Comparison of ENCODE assay signal across 9 mouse cellular contexts in genomic region chr10:96263544-96263943, GRCm38 (mm10).
A peak's percentile ranks its signal among the peaks of the same experiment; 100 is the strongest.
DNase-seq lines count a peak whose midpoint lies in the region; ATAC-seq and TF ChIP-seq lines count a peak whose summit lies in the region.
"Had no signal": no experiment of that assay in that cellular context is flagged by ENCODE, and none has a peak within 500 bp of the region (broad histone marks: within the 10 kb centered on the region; RNA-seq: fewer than 3 reads in every experiment).

No protein-coding gene starts in this region.

- 0 out of 2 replicates have a peak overlapping the region, but pooled peaks have one; percentile 9 for H3K4me2 ChIP-seq in heart, embryonic 16.5 days (ENCODE audit: low read depth, low read length)
- H3K4me2 ChIP-seq in lung, embryonic 14.5 days: peak overlapping the region; percentile 25; the same call in 1 of the 2 replicates
- H3K4me2 ChIP-seq in hindbrain, embryonic 14.5 days (replicated peaks): no peak overlapping the region

- H3K36me3 ChIP-seq in heart, embryonic 16.5 days (ENCODE audit: control insufficient read depth, insufficient read depth): no peaks in the 10 kb centered on the region
- no peaks in the 10 kb centered on the region for H3K36me3 ChIP-seq in lung, embryonic 14.5 days (ENCODE audit: insufficient read depth)
- no peaks in the 10 kb centered on the region for H3K36me3 ChIP-seq in hindbrain, embryonic 14.5 days (replicated peaks; ENCODE audit: control insufficient read depth, insufficient read depth)

- no peaks in the 10 kb centered on the region for H3K27me3 ChIP-seq in heart, embryonic 16.5 days (ENCODE audit: control insufficient read depth, insufficient read depth, low read length)
- no peaks in the 10 kb centered on the region for H3K27me3 ChIP-seq in lung, embryonic 14.5 days (ENCODE audit: insufficient read depth, low read length)
- no peaks in the 10 kb centered on the region for H3K27me3 ChIP-seq in hindbrain, embryonic 14.5 days (ENCODE audit: control insufficient read depth, insufficient read depth, low read length)

- DNase-seq in lung, adult 18-20 months: peak; percentile 5 to 14
- no peak for DNase-seq in lung, postnatal 14 days
- peak; percentile 22 for DNase-seq in embryo, embryonic 11.5 days (ENCODE audit: low read depth, low spot score)
- DNase-seq in lung, embryonic 14.5 days: peak; percentile 55
- no peak for DNase-seq in layer of hippocampus, adult 9-11 months
- DNase-seq in hindbrain, embryonic 14.5 days (ENCODE audit: low spot score): no peak

- TF ChIP-seq CTCF in lung, embryonic 14.5 days (IDR thresholded peaks at IDR 0.05; ENCODE audit: low read depth): no peak

- ATAC-seq in heart, embryonic 16.5 days (replicated peaks; ENCODE audit: extremely low read depth, insufficient read depth, low FRiP score): no peak
- no peak for ATAC-seq in lung, embryonic 14.5 days (ENCODE audit: insufficient read depth)
- no peak for ATAC-seq in cerebellum, adult (ENCODE audit: insufficient number of reproducible peaks, low FRiP score, low TSS enrichment)
- ATAC-seq in hindbrain, embryonic 14.5 days (ENCODE audit: low FRiP score): no peak

- no peak overlapping the region for H3K27ac ChIP-seq in heart, embryonic 16.5 days (ENCODE audit: low read length)
- peak overlapping the region; percentile 71 for H3K27ac ChIP-seq in lung, embryonic 14.5 days (ENCODE audit: low read depth)
- H3K27ac ChIP-seq in hindbrain, embryonic 14.5 days: no peak overlapping the region
- H3K27ac ChIP-seq: layer of hippocampus, adult 2 months had no signal

- H3K9ac ChIP-seq in heart, embryonic 16.5 days (ENCODE audit: low read length): no peak overlapping the region
- no peak overlapping the region for H3K9ac ChIP-seq in lung, embryonic 14.5 days
- no peak overlapping the region for H3K9ac ChIP-seq in hindbrain, embryonic 14.5 days

- WGBS in heart, embryonic 16.5 days: 35% methylated on average over 7 of the region's 7 CpGs
- 7% methylated on average over 7 of the region's 7 CpGs for WGBS in lung, embryonic 14.5 days
- 24% methylated on average over 7 of the region's 7 CpGs for WGBS in hindbrain, embryonic 14.5 days

- H3K9me3 ChIP-seq in heart, embryonic 16.5 days (replicated peaks; ENCODE audit: control insufficient read depth, low read length): no peaks in the 10 kb centered on the region
- no peaks in the 10 kb centered on the region for H3K9me3 ChIP-seq in lung, embryonic 14.5 days (ENCODE audit: low read depth, low read length)
- H3K9me3 ChIP-seq in hindbrain, embryonic 14.5 days (ENCODE audit: control insufficient read depth, low read length): no peaks in the 10 kb centered on the region

- peaks cover 18% of the 10 kb centered on the region for H3K4me1 ChIP-seq in heart, embryonic 16.5 days (ENCODE audit: control insufficient read depth, insufficient read depth, low read length)
- peaks cover 23% of the 10 kb centered on the region for H3K4me1 ChIP-seq in lung, embryonic 14.5 days (ENCODE audit: insufficient read depth)
- no peaks in the 10 kb centered on the region for H3K4me1 ChIP-seq in hindbrain, embryonic 14.5 days (replicated peaks; ENCODE audit: control insufficient read depth, insufficient read depth, low read length)

- H3K4me3 ChIP-seq in heart, embryonic 16.5 days (ENCODE audit: low read length): no peak overlapping the region
- no peak overlapping the region for H3K4me3 ChIP-seq in lung, embryonic 14.5 days (ENCODE audit: low read depth, low read length)
- no peak overlapping the region for H3K4me3 ChIP-seq in hindbrain, embryonic 14.5 days (replicated peaks; ENCODE audit: low read length)
- H3K4me3 ChIP-seq: layer of hippocampus, adult 2 months had no signal

Comparison
In these comparisons a context has a peak if more than half of its experiments do, and no peak if none do; other contexts are left out.
1. DNase-seq: peak in lung, adult 18-20 months (2 of 2), embryo, embryonic 11.5 days (single experiment) and lung, embryonic 14.5 days (single experiment); none in lung, postnatal 14 days (single experiment), layer of hippocampus, adult 9-11 months (single experiment) and hindbrain, embryonic 14.5 days (single experiment).